Mouse (Mus musculus) ES-E14 (cell line): ENCODE measurements around the gene Cep95. TPM values are rescaled to one million over a fixed set of nuclear protein-coding genes. Genes with fewer than 3 reads are reported as not detected.
"Not testable (repeated sequence)": the region's sequence is repeated elsewhere in the genome, so short reads cannot be mapped to it uniquely, and the experiment has no call there.

Source experiments
- DNase-seq: peaks from one replicate; pipeline ENCODE4 v3.0.0-alpha.2; 2013; ENCODE audit warnings: low read depth, low spot score
- H3K27ac ChIP-seq: 2 replicates; pipeline ENCODE4 v1.5.1; 2012; ENCODE audit warnings: low read depth, mild to moderate bottlenecking, low read length, moderate library complexity, mixed read lengths; ENCODE audit not compliant: poor library complexity, insufficient read depth, severe bottlenecking
- H3K36me3 ChIP-seq: 2 replicates; pipeline ENCODE4 v1.6.1; 2012; ENCODE audit warnings: mild to moderate bottlenecking, low read length, moderate library complexity, mixed read lengths; ENCODE audit not compliant: control insufficient read depth, poor library complexity, insufficient read depth, severe bottlenecking
- H3K4me1 ChIP-seq, 2 experiments: fragments of 150-350 bp in 1 of 2; sonication (generic) in 1 of 2; 2 replicates each; pipeline ENCODE4 v1.6.1; 2012; ENCODE audit warnings: low read length in 2 of 2, mild to moderate bottlenecking in 1 of 2, mixed read lengths in 1 of 2; ENCODE audit not compliant: control insufficient read depth in 2 of 2, insufficient read depth in 2 of 2, poor library complexity in 1 of 2
- H3K4me3 ChIP-seq, 2 experiments: fragments of 150-350 bp in 1 of 2; sonication (generic) in 1 of 2; 2 replicates each; pipeline ENCODE4 v1.5.1; 2012; ENCODE audit warnings: low read length in 2 of 2, low read depth in 1 of 2, mild to moderate bottlenecking in 1 of 2, mixed read lengths in 1 of 2; ENCODE audit not compliant: insufficient read depth in 1 of 2, poor library complexity in 1 of 2, severe bottlenecking in 1 of 2
- H3K9ac ChIP-seq: 2 replicates; pipeline ENCODE4 v1.6.1; 2012; ENCODE audit warnings: low read depth, mild to moderate bottlenecking, low read length, mixed read lengths; ENCODE audit not compliant: poor library complexity, insufficient read depth, severe bottlenecking
- H3K9me3 ChIP-seq: fragments of 150-350 bp; sonication (generic); 2 replicates; pipeline ENCODE4 v1.6.1; 2012; ENCODE audit warnings: low read depth, mild to moderate bottlenecking, low read length; ENCODE audit not compliant: control insufficient read depth, insufficient read depth
- CHD2 ChIP-seq: IDR thresholded peaks from 2 replicates; pipeline ENCODE4 v1.6.1; 2014; ENCODE audit warnings: mild to moderate bottlenecking, low read depth, low read length, inconsistent platforms
- HCFC1 ChIP-seq: IDR thresholded peaks from 2 replicates; pipeline ENCODE4 v1.6.1; 2012; ENCODE audit warnings: low read length, inconsistent platforms, borderline replicate concordance; ENCODE audit not compliant: insufficient read depth
- MAFK ChIP-seq: IDR thresholded peaks from 2 replicates; pipeline ENCODE4 v1.6.1; 2014; ENCODE audit warnings: mild to moderate bottlenecking, low read depth, low read length, inconsistent platforms; ENCODE audit not compliant: insufficient read depth
- ZC3H11A ChIP-seq: IDR thresholded peaks from 2 replicates; pipeline ENCODE4 v1.6.1; 2012; ENCODE audit warnings: low read depth, mild to moderate bottlenecking, inconsistent platforms, low read length, borderline replicate concordance
- ZNF384 ChIP-seq: IDR thresholded peaks from 2 replicates; pipeline ENCODE4 v1.6.1; 2012; ENCODE audit warnings: low read depth, low read length, inconsistent platforms
- in situ Hi-C, 2 experiments: fragments of 600-800 bp; cut with MboI; formaldehyde crosslinking; loops; one replicate each; pipeline ENCODE4 v1.15.1; 2025; ENCODE audit warnings: low sequenced_read_pairs in 2 of 2, inconsistent platforms in 1 of 2; ENCODE audit not compliant: unreplicated experiment in 2 of 2
- total RNA-seq: library from RNA; depleted of rRNA; stranded (reverse); fragments of 300-350 nt; gene quantifications from 2 replicates; pipeline ENCODE4 v1.2.3, GENCODE M21; 2012

The Cep95 gene
- total RNA-seq, 1 experiment: 15.4 TPM

GRCm38 (mm10) chr11:106780089-106780425 lies 9.0 kb upstream of the Cep95 start:
- 0 out of 2 replicates have a peak, but pooled peaks have one; percentile 3 for TF ChIP-seq CHD2
- TF ChIP-seq HCFC1: no peak
- in situ Hi-C loops: no loop called here
- Histone ChIP-seq H3K4me1 (no peaks in the 10 kb centered on the region), H3K9me3 (no peaks in the 10 kb centered on the region), H3K9ac (no peak overlapping the region; the same call in 1 of the 2 replicates), H3K36me3 (peaks cover 41% of the 10 kb centered on the region), H3K4me3 (no peak overlapping the region), H3K27ac (peak overlapping the region; percentile 50; the same call in 1 of the 2 replicates)
- DNase-seq: no peak

DNA sequence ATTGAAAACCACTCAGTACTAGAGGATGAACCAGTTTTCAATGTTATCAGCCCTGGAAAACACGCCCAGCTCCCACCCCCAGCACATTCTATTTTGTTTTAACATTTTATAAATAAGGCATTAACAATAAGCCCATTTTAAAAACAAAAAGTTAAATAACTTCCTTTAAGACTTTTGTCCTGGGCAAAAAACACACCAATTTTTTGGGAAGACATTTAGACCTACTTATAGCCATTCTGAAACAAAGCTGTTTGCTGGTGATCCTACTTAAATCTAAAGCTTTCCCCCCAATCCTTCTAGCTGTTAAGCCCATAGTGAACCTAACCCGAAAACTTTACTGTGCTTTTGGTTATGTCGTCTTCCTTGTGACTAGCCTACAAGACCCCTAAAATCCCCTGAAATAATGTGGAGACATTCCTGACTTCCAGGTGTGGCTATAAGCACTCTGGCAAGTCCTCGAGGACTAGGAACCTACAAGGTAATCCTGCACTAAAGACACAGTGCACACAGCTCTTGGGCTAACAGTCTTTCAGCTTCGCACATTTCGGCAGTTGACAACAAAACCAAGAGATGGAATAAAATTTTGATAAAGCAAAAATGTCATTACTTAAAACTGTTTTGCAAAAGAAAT lies 8.3 kb upstream of the Cep95 start:
- H3K9ac ChIP-seq: no peak overlapping the region
- in situ Hi-C loops: no loop called here
- no peak for DNase-seq
- H3K4me3 ChIP-seq: no peak overlapping the region
- TF ChIP-seq CHD2 (no peak), ZC3H11A (no peak), ZNF384 (no peak), MAFK (no peak), HCFC1 (no peak)
- peaks cover 43% of the 10 kb centered on the region for H3K36me3 ChIP-seq
- H3K4me1 ChIP-seq: no peaks in the 10 kb centered on the region
- no peak overlapping the region for H3K27ac ChIP-seq
- H3K9me3 ChIP-seq: no peaks in the 10 kb centered on the region

DNA sequence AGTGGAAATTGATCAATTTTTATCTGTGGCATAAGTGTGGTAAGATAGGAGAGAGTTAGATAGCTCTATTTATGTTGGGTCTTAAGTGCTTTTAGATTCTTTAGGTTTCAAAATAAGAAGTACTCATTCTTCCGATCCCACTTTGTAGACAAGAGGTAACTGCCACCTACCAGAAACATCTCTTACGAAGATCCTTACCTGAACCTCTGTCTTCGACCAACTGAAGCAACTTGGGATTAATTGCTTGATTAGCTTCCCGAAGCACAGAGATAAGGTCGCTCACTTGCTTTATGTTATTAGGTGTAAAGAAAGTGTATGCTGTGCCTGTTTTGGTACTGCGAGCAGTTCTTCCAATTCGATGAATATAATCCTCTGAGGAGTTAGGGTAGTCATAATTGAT lies 6.8 kb upstream of the Cep95 start:
- H3K36me3 ChIP-seq: peaks cover 46% of the 10 kb centered on the region
- H3K4me3 ChIP-seq: not testable (repeated sequence)

DNA sequence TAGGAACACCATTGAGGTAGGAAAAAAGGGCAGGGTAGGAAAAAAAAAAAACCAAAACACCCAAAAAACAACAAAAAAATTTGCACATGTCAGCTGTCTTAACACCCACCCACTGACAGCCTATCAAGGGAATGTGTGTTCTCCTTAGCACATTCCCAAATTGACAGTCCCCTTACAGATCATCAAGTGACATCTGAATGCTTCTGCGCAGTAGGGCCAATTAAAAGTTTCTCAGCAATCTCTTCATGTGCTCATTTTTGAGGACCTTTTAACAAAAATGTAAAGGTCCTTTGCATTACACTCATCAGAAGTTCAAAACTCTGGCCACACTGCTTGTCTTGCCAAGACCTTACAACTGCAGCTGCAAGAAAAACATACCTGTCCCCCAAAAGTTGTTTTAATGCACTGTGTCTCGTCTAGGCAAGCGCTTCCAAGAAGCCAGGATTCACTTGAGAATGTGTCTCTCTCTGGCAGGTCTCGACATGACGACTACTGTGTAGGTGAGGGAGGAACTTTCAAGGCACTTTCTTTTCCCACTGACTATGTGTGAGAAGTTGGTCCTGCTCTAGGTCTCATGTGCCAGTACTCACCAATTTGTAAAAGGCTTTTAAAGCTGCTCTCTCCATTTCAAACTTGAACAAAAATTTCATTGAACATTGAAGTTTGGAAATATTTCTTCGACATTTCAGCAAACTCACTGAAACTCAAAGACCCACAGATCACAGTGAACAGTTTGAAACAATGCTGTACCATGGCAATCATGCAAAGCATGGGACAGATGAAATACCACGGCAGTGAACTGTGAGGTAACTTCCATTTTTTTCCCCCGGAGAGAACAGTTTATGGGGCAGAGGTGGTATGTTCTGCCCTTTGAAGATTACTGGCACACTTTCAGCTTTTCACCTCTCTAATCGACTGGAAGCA lies 5.9 kb upstream of the Cep95 start:
- DNase-seq: no peak
- H3K9ac ChIP-seq: no peak overlapping the region
- no peaks in the 10 kb centered on the region for H3K4me1 ChIP-seq
- H3K9me3 ChIP-seq: no peaks in the 10 kb centered on the region
- no peak overlapping the region for H3K27ac ChIP-seq
- TF ChIP-seq CHD2 (no peak), MAFK (0 out of 2 replicates have a peak, but pooled peaks have one; percentile 30), ZC3H11A (no peak), ZNF384 (no peak), HCFC1 (no peak)
- peaks cover 47% of the 10 kb centered on the region for H3K36me3 ChIP-seq
- in situ Hi-C loops: no loop called here
- no peak overlapping the region for H3K4me3 ChIP-seq

More for the DNA sequence above, 6.8 kb upstream of the Cep95 start:
- in situ Hi-C loops, H3K27ac ChIP-seq, H3K9me3 ChIP-seq, H3K9ac ChIP-seq, H3K4me1 ChIP-seq, DNase-seq: not testable (repeated sequence)

DNA sequence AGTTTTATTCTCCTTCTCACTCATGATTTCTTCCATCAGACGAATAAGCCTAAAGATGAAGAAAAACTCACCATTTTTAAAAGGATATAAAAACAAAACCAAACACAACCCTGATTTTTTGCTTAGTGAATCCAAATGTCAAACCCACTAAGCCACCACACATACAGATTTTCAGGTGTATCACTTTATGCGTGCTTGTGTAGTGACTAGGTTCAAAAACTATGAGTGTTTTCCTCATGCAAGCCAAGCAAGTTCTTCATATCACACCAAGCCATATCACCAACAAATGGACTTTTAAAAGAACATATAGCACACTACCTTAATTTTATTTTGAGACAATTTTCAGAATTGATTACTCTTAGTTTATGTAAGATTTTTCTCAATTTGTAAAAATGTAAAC lies 4.6 kb upstream of the Cep95 start:
- Histone ChIP-seq H3K4me1 (no peaks in the 10 kb centered on the region), H3K4me3 (no peak overlapping the region), H3K27ac (no peak overlapping the region), H3K9ac (no peak overlapping the region), H3K9me3 (no peaks in the 10 kb centered on the region), H3K36me3 (peaks cover 47% of the 10 kb centered on the region)
- DNase-seq: no peak
- in situ Hi-C loops: no loop called here
- no peak for TF ChIP-seq CHD2
- no peak for TF ChIP-seq ZNF384
- no peak for TF ChIP-seq ZC3H11A
- no peak for TF ChIP-seq MAFK
- no peak for TF ChIP-seq HCFC1
